Mouse (Mus musculus): ENCODE results near the gene Pate2. TPM values are rescaled to one million over a fixed set of nuclear protein-coding genes. Genes with fewer than 3 reads are reported as not detected.

Pate2 gene
- polyA plus RNA-seq, 1 experiment from 2014 or later: 0.33 TPM

DNA sequence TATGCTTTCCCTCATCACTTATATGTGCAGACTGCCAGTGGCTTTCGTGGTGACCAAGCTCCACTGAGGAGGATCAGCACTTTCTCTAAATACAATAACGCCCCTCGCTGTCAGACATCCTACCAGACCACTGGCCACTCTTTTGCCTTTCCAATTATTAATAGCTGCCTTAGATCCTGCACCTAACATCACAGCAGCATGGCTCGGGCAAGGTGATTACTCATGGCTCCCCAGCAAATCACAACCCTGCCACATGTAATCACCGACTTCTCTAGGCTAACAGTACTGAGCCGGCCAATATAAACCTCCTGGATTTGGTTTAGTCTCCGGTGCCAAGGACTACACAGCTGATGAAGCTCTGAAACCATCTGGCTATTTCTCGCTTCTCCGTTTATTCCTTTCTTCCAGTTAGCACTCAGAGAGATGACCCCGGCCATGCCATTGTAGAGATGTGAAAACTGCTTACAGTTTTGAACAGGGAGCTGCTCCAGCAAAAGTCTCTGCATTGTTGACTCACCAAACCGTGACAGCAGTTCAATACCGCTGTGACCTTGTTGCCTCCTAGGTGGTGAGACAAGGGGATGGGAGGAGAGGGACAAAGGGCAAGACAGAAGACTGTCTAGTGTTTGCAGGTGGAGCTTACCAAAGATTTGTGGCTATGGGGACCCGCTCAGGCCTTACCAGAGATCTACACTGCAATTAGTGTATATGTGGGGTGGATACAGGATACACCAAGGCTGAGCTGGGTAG, 30.9 kb upstream of the Pate2 start:
- no peak overlapping the region for H3K4me2 ChIP-seq (ENCODE audit: low read depth, low read length)
- H3K27me3 ChIP-seq (ENCODE audit: insufficient read depth, low read length): no peaks in the 10 kb centered on the region
- ATAC-seq: no peak
- no peak overlapping the region for H3K4me3 ChIP-seq (ENCODE audit: low read depth, low read length)
- H3K27ac ChIP-seq (ENCODE audit: low read depth): no peak overlapping the region
- no peak for DNase-seq
- 71% methylated on average over 13 of the region's 13 CpGs for WGBS (ENCODE audit: insufficient replicate concordance)
- no peaks in the 10 kb centered on the region for H3K4me1 ChIP-seq (ENCODE audit: insufficient read depth)
- H3K36me3 ChIP-seq (replicated peaks; ENCODE audit: insufficient read depth, low read length): no peaks in the 10 kb centered on the region
- H3K9me3 ChIP-seq (ENCODE audit: low read length): no peaks in the 10 kb centered on the region
- TF ChIP-seq EP300 (IDR thresholded peaks at IDR 0.05; ENCODE audit: low read depth): no peak
- TF ChIP-seq CTCF (IDR thresholded peaks at IDR 0.05; ENCODE audit: low read depth): no peak
- no peak overlapping the region for H3K9ac ChIP-seq (replicated peaks)

DNA sequence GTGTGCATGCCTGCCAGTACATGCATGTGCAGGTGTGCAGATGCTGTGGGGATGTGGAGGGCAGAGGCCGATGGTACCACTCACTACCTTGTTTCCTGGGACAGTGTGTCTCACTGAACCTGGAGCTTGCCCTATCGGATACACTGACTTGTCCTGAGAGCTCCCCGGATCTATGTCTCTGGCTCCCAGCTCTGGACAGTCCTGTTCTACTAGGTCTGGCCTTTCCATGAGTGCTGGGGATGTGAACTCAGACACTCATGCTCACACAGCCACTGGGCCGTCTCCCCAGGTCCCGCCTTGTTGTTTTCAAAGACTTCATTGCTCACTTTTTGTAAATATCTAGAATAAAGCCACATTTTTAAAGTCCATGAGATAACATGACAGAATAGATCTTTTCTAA, 29.1 kb upstream of the Pate2 start:
- H3K4me3 ChIP-seq (ENCODE audit: low read depth, low read length): no peak overlapping the region
- no peak overlapping the region for H3K9ac ChIP-seq (replicated peaks)
- no peaks in the 10 kb centered on the region for H3K36me3 ChIP-seq (replicated peaks; ENCODE audit: insufficient read depth, low read length)
- no peak overlapping the region for H3K27ac ChIP-seq (ENCODE audit: low read depth)
- DNase-seq (no peak), ATAC-seq (no peak)
- WGBS (ENCODE audit: insufficient replicate concordance): 75% methylated on average over 5 of the region's 5 CpGs
- H3K4me2 ChIP-seq (ENCODE audit: low read depth, low read length): no peak overlapping the region
- no peaks in the 10 kb centered on the region for H3K9me3 ChIP-seq (ENCODE audit: low read length)
- no peaks in the 10 kb centered on the region for H3K4me1 ChIP-seq (ENCODE audit: insufficient read depth)
- no peaks in the 10 kb centered on the region for H3K27me3 ChIP-seq (ENCODE audit: insufficient read depth, low read length)
- TF ChIP-seq CTCF (IDR thresholded peaks at IDR 0.05; ENCODE audit: low read depth): no peak
- TF ChIP-seq EP300 (IDR thresholded peaks at IDR 0.05; ENCODE audit: low read depth): no peak

DNA sequence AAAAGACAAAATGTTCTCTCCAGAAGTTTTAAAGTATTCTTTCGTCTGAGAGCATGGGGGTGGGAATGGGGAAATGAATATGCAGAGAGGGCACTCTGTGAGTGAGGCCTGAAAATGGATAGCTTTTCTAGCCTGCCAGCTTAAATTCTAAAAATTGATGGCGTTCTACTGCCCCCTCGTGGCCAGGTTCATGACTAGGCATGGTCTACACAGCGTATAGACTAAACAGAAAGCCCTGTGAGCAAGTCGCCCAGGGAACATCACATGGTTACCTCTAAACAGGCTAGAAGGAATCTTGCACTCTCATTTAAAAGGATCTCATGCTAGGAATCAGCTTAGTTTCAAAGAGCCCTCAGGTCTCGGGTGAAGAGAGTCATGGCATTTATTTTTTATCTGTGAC, 28.6 kb upstream of the Pate2 start:
- no peak overlapping the region for H3K9ac ChIP-seq (replicated peaks)
- no peaks in the 10 kb centered on the region for H3K27me3 ChIP-seq (ENCODE audit: insufficient read depth, low read length)
- no peak overlapping the region for H3K4me3 ChIP-seq (ENCODE audit: low read depth, low read length)
- peak; percentile 67 for ATAC-seq
- 8% methylated on average over 6 of the region's 6 CpGs for WGBS (ENCODE audit: insufficient replicate concordance)
- no peak for TF ChIP-seq EP300 (IDR thresholded peaks at IDR 0.05; ENCODE audit: low read depth)
- peak; percentile 81 for TF ChIP-seq CTCF (IDR thresholded peaks at IDR 0.05; ENCODE audit: low read depth)
- H3K4me2 ChIP-seq (ENCODE audit: low read depth, low read length): no peak overlapping the region
- no peaks in the 10 kb centered on the region for H3K36me3 ChIP-seq (replicated peaks; ENCODE audit: insufficient read depth, low read length)
- H3K4me1 ChIP-seq (ENCODE audit: insufficient read depth): no peaks in the 10 kb centered on the region
- DNase-seq: peak; percentile 83
- H3K27ac ChIP-seq (ENCODE audit: low read depth): no peak overlapping the region
- H3K9me3 ChIP-seq (ENCODE audit: low read length): no peaks in the 10 kb centered on the region

DNA sequence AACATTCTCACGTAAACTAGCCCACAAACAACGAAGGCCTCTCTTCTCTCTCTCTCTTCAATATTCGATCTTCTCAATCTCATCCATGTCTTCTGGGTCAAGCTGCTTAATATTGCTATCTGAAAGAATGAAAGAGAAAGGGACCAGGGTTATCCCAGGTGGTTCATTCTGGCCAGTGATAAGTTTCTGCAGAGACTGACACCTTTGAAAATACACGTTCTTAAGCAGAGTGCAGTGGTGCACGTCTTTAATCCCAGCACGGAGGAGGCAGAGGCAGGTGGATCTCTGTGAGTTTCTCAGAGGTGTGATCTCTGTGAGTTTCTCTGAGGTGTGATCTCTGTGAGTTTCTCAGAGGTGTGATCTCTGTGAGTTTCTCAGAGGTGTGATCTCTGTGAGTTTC, 28.1 kb upstream of the Pate2 start:
- ATAC-seq (no peak), DNase-seq (no peak)
- H3K9ac ChIP-seq (replicated peaks): no peak overlapping the region
- WGBS (ENCODE audit: insufficient replicate concordance): 60% methylated on average over 6 of the region's 6 CpGs
- TF ChIP-seq EP300 (IDR thresholded peaks at IDR 0.05; ENCODE audit: low read depth) (no peak), CTCF (IDR thresholded peaks at IDR 0.05; ENCODE audit: low read depth) (no peak)
- no peaks in the 10 kb centered on the region for H3K27me3 ChIP-seq (ENCODE audit: insufficient read depth, low read length)
- no peak overlapping the region for H3K4me3 ChIP-seq (ENCODE audit: low read depth, low read length)
- H3K36me3 ChIP-seq (replicated peaks; ENCODE audit: insufficient read depth, low read length): no peaks in the 10 kb centered on the region
- H3K4me1 ChIP-seq (ENCODE audit: insufficient read depth): peaks cover 2% of the 10 kb centered on the region; the same call in 1 of the 2 replicates
- no peaks in the 10 kb centered on the region for H3K9me3 ChIP-seq (ENCODE audit: low read length)
- H3K4me2 ChIP-seq (ENCODE audit: low read depth, low read length): no peak overlapping the region
- no peak overlapping the region for H3K27ac ChIP-seq (ENCODE audit: low read depth)

DNA sequence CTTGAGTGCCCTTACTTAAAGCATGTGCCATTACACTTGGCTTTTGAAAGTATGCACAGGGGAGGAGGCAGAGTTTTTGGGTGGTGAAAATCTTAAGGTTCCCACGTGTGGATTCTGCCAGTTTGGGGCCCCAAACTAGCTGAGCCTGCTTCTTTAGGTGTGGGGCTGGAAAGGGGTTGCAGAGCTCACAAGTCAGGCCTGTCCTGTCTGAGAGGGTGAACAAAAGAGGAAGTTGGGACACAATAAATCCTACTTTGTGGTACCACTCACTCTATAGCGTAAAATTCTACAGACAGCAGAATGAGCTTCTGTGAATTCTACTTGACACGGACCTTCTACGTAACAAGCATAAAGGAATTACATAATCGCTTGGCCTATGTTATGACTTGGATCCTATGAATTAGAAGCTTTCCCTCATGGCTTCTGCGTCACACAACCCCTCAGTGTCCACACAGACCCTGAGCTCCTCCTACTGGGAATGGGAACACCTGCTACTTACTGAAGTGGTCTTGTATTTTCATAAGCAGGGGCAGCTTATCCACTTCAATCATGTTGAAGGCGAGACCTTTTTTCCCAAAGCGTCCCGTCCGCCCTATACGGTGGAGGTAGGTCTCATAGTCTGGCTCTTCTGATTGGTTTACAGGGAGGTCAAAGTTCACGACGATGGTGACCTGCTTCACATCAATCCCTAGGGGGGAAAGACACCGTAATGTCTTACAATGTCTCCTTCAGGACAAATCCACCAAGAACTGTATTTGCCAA, 26.8 kb upstream of the Pate2 start:
- Histone ChIP-seq H3K9ac (replicated peaks) (no peak overlapping the region), H3K4me2 (ENCODE audit: low read depth, low read length) (no peak overlapping the region), H3K4me1 (ENCODE audit: insufficient read depth) (peaks cover 3% of the 10 kb centered on the region; the same call in 1 of the 2 replicates), H3K27me3 (ENCODE audit: insufficient read depth, low read length) (no peaks in the 10 kb centered on the region), H3K27ac (ENCODE audit: low read depth) (no peak overlapping the region), H3K4me3 (ENCODE audit: low read depth, low read length) (no peak overlapping the region), H3K36me3 (replicated peaks; ENCODE audit: insufficient read depth, low read length) (no peaks in the 10 kb centered on the region), H3K9me3 (ENCODE audit: low read length) (no peaks in the 10 kb centered on the region)
- ATAC-seq: no peak
- TF ChIP-seq CTCF (IDR thresholded peaks at IDR 0.05; ENCODE audit: low read depth) (no peak), EP300 (IDR thresholded peaks at IDR 0.05; ENCODE audit: low read depth) (no peak)
- DNase-seq: no peak
- WGBS (ENCODE audit: insufficient replicate concordance): 71% methylated on average over 14 of the region's 14 CpGs

DNA sequence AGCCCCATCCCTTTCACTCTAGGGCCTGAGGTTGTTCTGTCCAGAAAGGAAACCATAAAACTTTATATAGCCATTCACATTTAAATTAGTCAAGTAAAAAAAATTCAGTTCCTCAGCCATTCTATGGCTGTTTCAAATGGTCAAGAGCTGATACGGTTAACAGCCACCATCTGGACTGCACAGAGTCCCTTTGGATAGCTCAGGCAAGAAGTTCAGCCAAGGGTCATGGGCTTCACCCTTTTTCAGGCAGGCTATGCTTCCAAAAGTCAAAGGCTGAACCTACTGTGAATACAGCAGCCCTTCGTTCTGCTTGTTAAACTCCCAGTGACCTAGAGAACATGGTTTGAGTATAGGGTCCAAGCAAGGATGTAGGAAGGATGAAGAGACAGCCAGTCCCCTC, 25.4 kb upstream of the Pate2 start:
- Histone ChIP-seq H3K9ac (replicated peaks) (no peak overlapping the region), H3K4me3 (ENCODE audit: low read depth, low read length) (no peak overlapping the region), H3K4me1 (ENCODE audit: insufficient read depth) (peaks cover 3% of the 10 kb centered on the region; the same call in 1 of the 2 replicates), H3K4me2 (ENCODE audit: low read depth, low read length) (no peak overlapping the region), H3K36me3 (replicated peaks; ENCODE audit: insufficient read depth, low read length) (no peaks in the 10 kb centered on the region), H3K9me3 (ENCODE audit: low read length) (no peaks in the 10 kb centered on the region), H3K27ac (ENCODE audit: low read depth) (no peak overlapping the region), H3K27me3 (ENCODE audit: insufficient read depth, low read length) (no peaks in the 10 kb centered on the region)
- WGBS (ENCODE audit: insufficient replicate concordance): 69% methylated on average over 2 of the region's 2 CpGs
- TF ChIP-seq CTCF (IDR thresholded peaks at IDR 0.05; ENCODE audit: low read depth): no peak
- no peak for TF ChIP-seq EP300 (IDR thresholded peaks at IDR 0.05; ENCODE audit: low read depth)
- ATAC-seq: no peak
- no peak for DNase-seq

Measured in liver, postnatal 0 days (tissue).